Mouse (Mus musculus) kidney, adult 9 months (tissue): Measurements from ENCODE around the gene Cpm.
A peak's percentile ranks its signal among the peaks of the same experiment; 100 is the strongest.
"Not testable (repeated sequence)": the region's sequence is repeated elsewhere in the genome, so short reads cannot be mapped to it uniquely, and the experiment has no call there.

Experiments used
- DNase-seq: peaks from one replicate; pipeline ENCODE4 v3.0.0; 2022

The Cpm gene

GRCm38 (mm10) chr10:117727518-117728110 is 98.3 kb downstream of the Cpm start:
- no peak for DNase-seq

GRCm38 (mm10) chr10:117728574-117728973 is 99.3 kb downstream of the Cpm start:
- DNase-seq: no peak

- no peak for DNase-seq
These were observed 100.0 kb downstream of the Cpm start for GRCm38 (mm10) chr10:117729139-117729814.

- DNase-seq: no peak
These were observed 100.8 kb downstream of the Cpm start for GRCm38 (mm10) chr10:117730140-117730539.

- no peak for DNase-seq
These were observed 101.4 kb downstream of the Cpm start for GRCm38 (mm10) chr10:117730637-117731203.

- DNase-seq: peak; percentile 89
These were observed 102.2 kb downstream of the Cpm start for GRCm38 (mm10) chr10:117731244-117732101.

GRCm38 (mm10) chr10:117732184-117732583 is 102.9 kb downstream of the Cpm start:
- DNase-seq: no peak

GRCm38 (mm10) chr10:117732962-117733592 is 103.8 kb downstream of the Cpm start:
- no peak for DNase-seq

GRCm38 (mm10) chr10:117733626-117734025 is 104.3 kb downstream of the Cpm start:
- not testable (repeated sequence) for DNase-seq

GRCm38 (mm10) chr10:117734104-117734852 is 105.0 kb downstream of the Cpm start:
- peak; percentile 72 for DNase-seq

- not testable (repeated sequence) for DNase-seq
These were observed 106.1 kb downstream of the Cpm start for GRCm38 (mm10) chr10:117735396-117735795.

- no peak for DNase-seq
These were observed 107.3 kb downstream of the Cpm start for GRCm38 (mm10) chr10:117736573-117736972.
